Mouse (Mus musculus): ENCODE data around the gene Mrgbp. TPM values are rescaled to one million over a fixed set of nuclear protein-coding genes. Genes with fewer than 3 reads are reported as not detected.
A peak's percentile ranks its signal among the peaks of the same experiment; 100 is the strongest.

Mrgbp gene
- polyA plus RNA-seq, 1 experiment from 2014 or later: 37.5 TPM

DNA sequence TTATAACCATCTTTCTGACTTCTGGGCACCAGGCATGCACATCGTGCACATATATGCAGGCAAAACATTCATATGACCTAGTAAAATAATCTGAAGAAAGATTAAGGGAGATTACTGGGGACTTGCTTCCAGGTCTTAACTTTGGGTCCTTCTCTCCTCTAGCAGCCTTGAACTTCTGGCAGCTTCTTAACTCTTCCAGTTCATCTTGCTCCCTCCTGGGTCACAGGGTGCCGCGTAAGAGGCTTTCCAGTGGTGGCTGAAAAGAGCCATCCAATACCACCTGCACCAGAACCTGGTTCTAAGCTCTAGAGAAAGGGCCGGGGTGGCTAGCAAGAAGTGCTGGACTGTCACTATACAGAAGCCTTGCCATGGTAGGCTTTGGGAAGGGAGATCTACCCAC lies 16.4 kb downstream of the Mrgbp start, which contains the start of gene Col9a3:
Gene Col9a3 (plus strand): TSS at position 301 of the 400 bp plus-strand sequence.
- ATAC-seq (ENCODE audit: insufficient number of reproducible peaks, insufficient read depth, low FRiP score, low TSS enrichment, low read depth): no peak
- Histone ChIP-seq H3K4me2 (peak within 1 kb of the TSS; percentile 72), H3K27me3 (peaks cover 33% of the 10 kb centered on the region), H3K36me3 (peaks cover 34% of the 10 kb centered on the region), H3K4me1 (peaks cover 34% of the 10 kb centered on the region), H3K9me3 (no peaks in the 10 kb centered on the region), H3K4me3 (peak within 1 kb of the TSS; percentile 46), H3K27ac (peak within 1 kb of the TSS; percentile 72), H3K9ac (peak within 1 kb of the TSS; percentile 75)
- 46% methylated on average over 4 of the region's 4 CpGs for WGBS

DNA sequence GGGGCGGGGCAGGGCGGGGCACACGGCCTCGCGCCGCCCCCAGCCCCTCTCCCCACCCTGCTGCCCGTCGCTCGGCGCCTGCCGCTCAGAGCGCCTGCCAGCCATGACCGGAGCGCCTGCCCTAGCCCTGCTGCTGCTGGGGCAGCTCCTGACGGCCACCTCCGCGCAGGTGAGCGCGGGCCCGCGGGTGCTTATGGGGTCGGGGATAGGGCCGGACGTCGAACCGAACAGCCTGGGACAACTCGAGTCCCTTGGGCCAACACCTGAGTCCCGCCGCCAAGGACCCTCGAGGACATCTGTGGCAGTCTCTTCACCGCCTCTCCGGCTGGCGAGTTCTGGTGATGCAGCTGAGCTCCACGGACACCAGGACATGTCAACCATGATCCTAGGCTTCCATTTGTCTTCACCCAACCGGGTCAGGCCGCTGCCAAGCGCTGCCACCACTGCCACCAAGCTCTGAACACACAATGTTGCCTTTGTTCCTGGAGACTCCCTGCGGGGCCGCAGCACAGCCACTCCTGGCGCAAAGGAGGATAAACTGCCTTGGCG lies 17.1 kb downstream of the Mrgbp start:
- ATAC-seq (ENCODE audit: insufficient number of reproducible peaks, insufficient read depth, low FRiP score, low TSS enrichment, low read depth): peak; percentile 70
- under 1% methylated on average over 40 of the region's 41 CpGs for WGBS
- Histone ChIP-seq H3K4me1 (peaks cover 34% of the 10 kb centered on the region), H3K9me3 (no peaks in the 10 kb centered on the region), H3K27ac (peak overlapping the region; percentile 71), H3K4me3 (peak overlapping the region; percentile 46), H3K4me2 (peak overlapping the region; percentile 72), H3K36me3 (peaks cover 27% of the 10 kb centered on the region), H3K9ac (peak overlapping the region; percentile 75), H3K27me3 (peaks cover 33% of the 10 kb centered on the region)

DNA sequence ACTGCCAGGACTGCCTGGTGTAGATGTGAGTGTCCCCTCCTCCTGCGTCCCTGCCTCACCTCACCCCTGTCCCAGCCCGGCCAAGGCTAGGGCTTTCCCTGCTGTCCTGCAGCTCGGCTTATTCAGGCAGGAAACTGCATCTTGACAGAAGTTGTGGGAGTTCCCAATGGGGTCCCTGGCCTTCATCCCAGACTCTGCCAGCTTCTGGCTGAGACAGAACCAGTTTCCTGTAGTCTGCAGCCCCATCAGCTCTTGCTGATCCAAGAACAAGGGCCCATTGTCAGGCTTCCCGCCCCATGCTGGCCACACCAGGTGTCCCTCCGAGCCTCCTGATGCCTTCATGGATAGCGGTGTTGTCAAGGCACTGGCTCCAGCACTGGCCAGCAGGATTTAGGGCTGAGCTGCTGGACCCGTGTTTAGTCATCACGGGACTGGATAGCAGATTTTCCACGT lies 19.5 kb downstream of the Mrgbp start:
- Histone ChIP-seq H3K4me3 (peak overlapping the region; percentile 46), H3K4me1 (peaks cover 50% of the 10 kb centered on the region), H3K27me3 (peaks cover 33% of the 10 kb centered on the region), H3K9me3 (no peaks in the 10 kb centered on the region), H3K4me2 (peak overlapping the region; percentile 72), H3K9ac (peak overlapping the region; percentile 64), H3K27ac (peak overlapping the region; percentile 71), H3K36me3 (peaks cover 7% of the 10 kb centered on the region)
- WGBS: 11% methylated on average over 9 of the region's 9 CpGs
- ATAC-seq (ENCODE audit: insufficient number of reproducible peaks, insufficient read depth, low FRiP score, low TSS enrichment, low read depth): no peak

DNA sequence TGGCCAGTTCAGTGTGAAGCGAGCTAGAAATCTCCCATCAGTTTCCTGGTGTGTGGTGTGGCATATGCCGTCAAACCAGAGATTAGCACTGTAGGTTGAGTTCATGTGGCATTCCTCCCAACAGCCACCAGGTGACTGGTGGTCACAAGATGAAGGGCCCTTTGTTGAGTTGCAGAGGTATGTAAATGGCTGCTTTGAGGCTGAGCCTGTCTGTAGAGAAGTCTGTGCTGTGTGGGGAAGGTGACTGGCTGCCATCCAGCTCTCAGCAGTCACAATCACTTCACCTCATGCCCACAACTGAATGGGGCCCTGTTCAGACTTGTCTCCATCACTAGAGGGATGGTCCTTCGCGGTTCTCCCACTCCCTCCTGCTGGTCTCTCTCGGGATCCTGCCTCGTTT lies 23.7 kb downstream of the Mrgbp start:
- H3K9ac ChIP-seq: no peak overlapping the region
- peak overlapping the region; percentile 75 for H3K27ac ChIP-seq
- no peaks in the 10 kb centered on the region for H3K9me3 ChIP-seq
- peaks cover 7% of the 10 kb centered on the region; the same call in 1 of the 2 replicates for H3K36me3 ChIP-seq
- no peak overlapping the region for H3K4me3 ChIP-seq
- WGBS: 52% methylated on average over 6 of the region's 6 CpGs
- H3K4me2 ChIP-seq: no peak overlapping the region
- ATAC-seq (ENCODE audit: insufficient number of reproducible peaks, insufficient read depth, low FRiP score, low TSS enrichment, low read depth): peak; percentile 71; the same call in 1 of the 2 replicates
- peaks cover 34% of the 10 kb centered on the region for H3K4me1 ChIP-seq
- peaks cover 6% of the 10 kb centered on the region; the same call in 1 of the 2 replicates for H3K27me3 ChIP-seq

DNA sequence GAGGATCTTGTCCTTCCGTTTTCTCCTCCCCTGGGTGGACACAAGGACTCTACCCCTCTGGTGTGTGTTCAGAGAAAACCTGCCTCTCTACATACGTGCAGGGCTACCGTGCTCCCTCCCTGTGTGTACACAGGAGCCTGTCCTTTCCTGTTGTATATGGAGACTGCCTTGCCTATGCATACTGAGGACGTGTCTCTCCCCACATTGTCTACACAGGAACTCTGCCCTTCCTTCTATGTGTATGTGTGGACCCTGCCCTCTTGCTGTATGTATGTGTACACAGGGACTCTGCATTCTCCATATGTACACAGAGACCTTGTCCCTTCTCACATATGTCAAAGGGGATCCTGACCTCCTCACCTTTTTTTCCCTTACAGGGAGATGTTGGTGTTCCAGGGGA lies 29.2 kb downstream of the Mrgbp start:
- H3K4me3 ChIP-seq: no peak overlapping the region
- H3K36me3 ChIP-seq: peaks cover 4% of the 10 kb centered on the region; the same call in 1 of the 2 replicates
- no peaks in the 10 kb centered on the region for H3K9me3 ChIP-seq
- H3K27me3 ChIP-seq: no peaks in the 10 kb centered on the region
- peaks cover 2% of the 10 kb centered on the region; the same call in 1 of the 2 replicates for H3K4me1 ChIP-seq
- H3K27ac ChIP-seq: peak overlapping the region; percentile 17; the same call in 1 of the 2 replicates
- WGBS: 79% methylated on average over 4 of the region's 4 CpGs
- H3K4me2 ChIP-seq: no peak overlapping the region
- no peak for ATAC-seq (ENCODE audit: insufficient number of reproducible peaks, insufficient read depth, low FRiP score, low TSS enrichment, low read depth)
- no peak overlapping the region for H3K9ac ChIP-seq

DNA sequence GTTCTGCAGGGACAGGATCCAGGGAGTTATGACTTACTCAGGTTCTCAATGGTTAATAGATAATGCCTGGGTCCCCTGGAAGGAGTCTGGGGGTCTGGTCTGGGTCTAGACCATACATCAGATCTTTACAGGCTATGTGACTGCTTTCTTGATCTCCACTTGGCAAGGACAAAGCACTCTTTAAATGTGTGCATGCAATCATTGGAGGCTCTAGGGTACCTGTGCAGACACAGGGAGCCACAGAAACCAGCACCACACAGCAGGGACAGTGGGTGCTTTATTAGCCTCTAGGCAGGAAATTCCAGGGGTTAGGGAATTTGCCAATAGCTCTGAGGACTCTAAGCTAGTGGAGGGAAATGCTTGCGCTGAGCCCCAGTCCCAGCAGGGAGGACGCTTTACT lies 30.8 kb downstream of the Mrgbp start:
- Histone ChIP-seq H3K4me3 (no peak overlapping the region), H3K36me3 (peaks cover 4% of the 10 kb centered on the region; the same call in 1 of the 2 replicates), H3K9me3 (no peaks in the 10 kb centered on the region), H3K9ac (no peak overlapping the region), H3K4me1 (no peaks in the 10 kb centered on the region), H3K4me2 (no peak overlapping the region), H3K27me3 (no peaks in the 10 kb centered on the region), H3K27ac (no peak overlapping the region)
- 71% methylated on average over 2 of the region's 2 CpGs for WGBS
- no peak; the same call in 1 of the 2 replicates for ATAC-seq (ENCODE audit: insufficient number of reproducible peaks, insufficient read depth, low FRiP score, low TSS enrichment, low read depth)

Other genes with a start within 250 kb of the Mrgbp start
- 0.18 TPM in 1 of 2 replicates, not detected in the other for gene Gata5, start 246.6 kb upstream of the Mrgbp start, polyA plus RNA-seq (2015; fragmentation: Nextera tagmentation; extraction: Ambion mirVana)
- gene Slco4a1, start 125.1 kb upstream of the Mrgbp start, polyA plus RNA-seq (2015; fragmentation: Nextera tagmentation; extraction: Ambion mirVana): 1.1 TPM in 2 replicates
- gene Ntsr1, start 81.3 kb upstream of the Mrgbp start, polyA plus RNA-seq (2015; fragmentation: Nextera tagmentation; extraction: Ambion mirVana): 0.36 and 0.45 TPM in 2 replicates
- 71.5 and 77.2 TPM in 2 replicates for gene Ogfr, start 7.9 kb downstream of the Mrgbp start, polyA plus RNA-seq (2015; fragmentation: Nextera tagmentation; extraction: Ambion mirVana)
- 204 and 275 TPM in 2 replicates for gene Col9a3, start 16.5 kb downstream of the Mrgbp start, polyA plus RNA-seq (2015; fragmentation: Nextera tagmentation; extraction: Ambion mirVana)
- gene Tcfl5, start 61.4 kb downstream of the Mrgbp start, polyA plus RNA-seq (2015; fragmentation: Nextera tagmentation; extraction: Ambion mirVana): 0.28 and 0.65 TPM in 2 replicates
- 36.3 and 36.5 TPM in 2 replicates for gene Dido1, start 128.7 kb downstream of the Mrgbp start, polyA plus RNA-seq (2015; fragmentation: Nextera tagmentation; extraction: Ambion mirVana)
- 62.8 and 66.5 TPM in 2 replicates for gene Gid8, start 128.8 kb downstream of the Mrgbp start, polyA plus RNA-seq (2015; fragmentation: Nextera tagmentation; extraction: Ambion mirVana)
- gene Slc17a9, start 144.0 kb downstream of the Mrgbp start, polyA plus RNA-seq (2015; fragmentation: Nextera tagmentation; extraction: Ambion mirVana): 0.70 and 1.4 TPM in 2 replicates
- gene Bhlhe23, start 195.6 kb downstream of the Mrgbp start, polyA plus RNA-seq (2015; fragmentation: Nextera tagmentation; extraction: Ambion mirVana): 0.17 TPM in 1 of 2 replicates, not detected in the other

Data from embryonic facial prominence, embryonic 13.5 days (tissue).